Mouse (Mus musculus) urinary bladder, postnatal 36 days (tissue): ENCODE measurements around the gene Serhl.
"Not testable (repeated sequence)": the region's sequence is repeated elsewhere in the genome, so short reads cannot be mapped to it uniquely, and the experiment has no call there.

ENCODE experiments used
- DNase-seq, 2 experiments: peaks; one replicate each; pipeline ENCODE4 v3.0.0; 2022; ENCODE audit warnings: low spot score in 2 of 2, mixed read lengths in 1 of 2

Gene Serhl

DNA sequence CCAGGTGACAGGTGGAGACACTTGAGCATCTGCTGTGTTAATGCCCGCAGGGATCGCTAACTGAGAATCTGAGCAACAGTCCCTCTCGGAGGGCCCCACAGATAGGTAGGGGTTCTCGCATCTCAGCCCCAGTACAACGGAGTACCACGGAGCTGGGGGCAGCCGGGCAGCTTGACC lies at the start of gene Serhl:
Gene Serhl, plus strand, starts transcription at position 78 of the 177 bp plus-strand sequence.
- DNase-seq = no peak

DNA sequence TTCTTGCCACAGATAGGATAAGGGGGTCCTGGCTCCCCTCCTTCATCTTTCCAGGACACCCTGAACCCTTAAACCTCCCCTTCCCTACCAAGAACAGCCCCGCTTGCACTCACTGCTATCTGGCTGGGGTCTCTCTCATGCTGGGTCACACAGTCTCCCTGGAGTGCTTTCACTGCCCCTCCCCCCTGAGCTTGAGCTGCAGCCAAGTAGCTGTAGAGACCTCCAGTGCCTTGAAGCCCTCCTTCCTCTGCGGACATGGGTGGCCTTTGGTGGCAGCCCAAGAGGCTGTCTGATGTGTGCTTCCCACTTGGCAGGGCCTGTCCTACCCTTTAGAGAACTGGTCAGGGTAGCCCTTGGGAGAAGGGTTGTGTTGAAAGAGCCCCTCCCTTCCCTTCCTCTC lies 49.1 kb upstream of the Serhl start:
- no peak for DNase-seq

DNA sequence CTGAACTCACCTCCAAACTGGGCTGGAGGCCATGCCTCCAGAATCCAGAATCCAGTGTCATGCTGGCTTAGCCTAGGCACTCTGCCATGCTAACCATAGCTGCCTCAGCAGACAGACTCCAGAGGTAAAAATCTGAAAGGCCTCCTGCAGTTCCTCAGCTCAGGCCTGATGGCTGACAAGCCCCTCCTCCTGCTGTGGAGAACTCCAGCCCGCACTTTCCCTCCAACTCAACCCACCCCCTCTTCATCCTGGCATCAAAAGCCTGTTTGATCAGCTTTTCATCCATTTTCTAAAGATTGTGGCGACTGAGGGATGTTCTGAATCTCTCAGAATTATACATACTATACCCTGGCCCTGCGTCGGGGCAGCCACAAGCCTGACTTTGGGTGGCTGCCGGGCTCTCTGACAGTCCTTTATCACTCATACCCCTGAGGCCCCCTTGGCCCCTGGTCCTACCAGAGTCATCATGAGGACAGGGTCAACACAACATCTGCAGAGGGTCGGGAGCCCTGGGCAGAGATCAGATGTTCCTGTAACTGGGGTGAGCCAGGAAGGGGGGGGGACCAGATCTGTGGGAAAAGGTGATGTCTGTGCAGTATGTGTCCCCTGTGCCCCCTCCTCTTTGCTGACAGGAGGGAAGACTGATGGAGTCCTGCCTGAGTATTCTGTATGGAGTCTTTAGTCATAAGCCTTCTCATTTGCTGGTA lies 46.5 kb upstream of the Serhl start:
- no peak for DNase-seq

DNA sequence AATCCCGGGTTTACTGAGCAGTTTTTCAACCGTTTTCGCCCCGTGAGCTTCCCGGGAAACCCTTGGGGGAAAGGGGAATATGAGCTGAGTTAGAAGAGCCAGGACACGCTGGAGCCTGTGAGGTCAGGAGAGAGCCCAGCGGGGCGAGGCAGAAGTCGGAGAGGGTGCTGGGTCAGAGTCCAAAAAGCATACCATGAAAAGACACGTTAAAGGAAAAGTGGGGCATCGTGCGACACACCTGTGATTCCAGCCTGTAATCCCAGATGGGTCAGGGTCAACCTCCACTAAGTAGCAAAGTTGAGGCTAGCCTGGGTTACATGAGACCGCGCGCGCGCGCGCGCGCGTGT lies 46.0 kb upstream of the Serhl start:
- no peak for DNase-seq

DNA sequence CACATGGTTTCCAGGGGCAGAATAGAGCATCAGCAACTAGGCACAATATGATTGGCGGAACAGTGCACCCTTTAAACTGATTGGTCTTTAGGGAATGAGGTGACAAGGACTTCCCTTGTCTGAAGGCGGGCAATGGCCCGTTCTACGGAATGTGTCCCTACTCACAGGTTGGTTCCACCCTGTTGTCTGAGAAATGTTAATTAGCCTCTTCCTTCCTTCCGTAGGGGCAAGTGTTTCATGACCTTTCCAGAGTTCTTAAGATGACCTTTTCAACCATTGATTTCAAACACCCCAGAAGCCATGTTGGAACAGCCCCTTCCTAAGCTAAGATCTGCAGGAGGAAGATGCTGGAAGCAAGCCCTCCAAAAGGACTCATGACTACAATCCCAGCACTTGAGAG lies 43.7 kb upstream of the Serhl start:
- DNase-seq = not testable (repeated sequence)

DNA sequence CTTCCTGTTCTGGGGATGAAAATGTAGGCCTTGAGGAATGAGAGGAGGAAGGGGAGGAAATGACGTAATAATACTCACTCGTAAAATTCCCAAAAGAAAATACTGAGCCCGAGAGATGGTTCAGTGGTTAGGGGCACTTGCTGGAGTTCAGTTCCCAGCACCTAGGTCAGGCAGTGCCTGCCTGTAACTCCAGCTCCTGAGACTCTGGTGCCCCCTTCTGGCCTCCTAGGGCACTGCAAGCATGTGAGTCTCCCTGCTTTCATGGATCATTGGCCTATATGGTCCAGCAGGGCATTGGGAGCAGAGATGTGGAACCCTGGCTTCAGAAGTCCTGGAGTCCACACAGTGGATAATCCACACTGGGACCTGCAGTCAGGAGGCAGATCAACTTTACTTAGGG lies 43.0 kb upstream of the Serhl start:
- no peak for DNase-seq

DNA sequence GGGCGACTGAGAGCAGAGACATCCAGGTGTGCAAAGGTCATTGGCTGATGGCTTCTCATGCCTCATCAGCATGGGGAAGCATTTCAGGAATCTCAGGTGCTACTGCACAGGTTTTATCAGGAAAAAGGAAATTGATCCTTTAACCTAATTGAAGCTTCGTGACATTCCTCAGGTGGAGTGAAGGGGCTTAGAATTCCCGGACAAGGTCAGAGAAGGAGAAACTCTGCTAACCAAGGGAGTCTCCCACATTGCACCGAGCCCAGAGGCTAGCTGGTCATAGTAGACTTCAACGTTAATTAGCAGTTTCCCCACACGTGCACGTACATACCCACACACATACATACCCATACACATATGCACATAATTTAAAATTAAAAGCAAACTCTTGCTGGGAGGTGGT lies 42.6 kb upstream of the Serhl start:
- no peak for DNase-seq

DNA sequence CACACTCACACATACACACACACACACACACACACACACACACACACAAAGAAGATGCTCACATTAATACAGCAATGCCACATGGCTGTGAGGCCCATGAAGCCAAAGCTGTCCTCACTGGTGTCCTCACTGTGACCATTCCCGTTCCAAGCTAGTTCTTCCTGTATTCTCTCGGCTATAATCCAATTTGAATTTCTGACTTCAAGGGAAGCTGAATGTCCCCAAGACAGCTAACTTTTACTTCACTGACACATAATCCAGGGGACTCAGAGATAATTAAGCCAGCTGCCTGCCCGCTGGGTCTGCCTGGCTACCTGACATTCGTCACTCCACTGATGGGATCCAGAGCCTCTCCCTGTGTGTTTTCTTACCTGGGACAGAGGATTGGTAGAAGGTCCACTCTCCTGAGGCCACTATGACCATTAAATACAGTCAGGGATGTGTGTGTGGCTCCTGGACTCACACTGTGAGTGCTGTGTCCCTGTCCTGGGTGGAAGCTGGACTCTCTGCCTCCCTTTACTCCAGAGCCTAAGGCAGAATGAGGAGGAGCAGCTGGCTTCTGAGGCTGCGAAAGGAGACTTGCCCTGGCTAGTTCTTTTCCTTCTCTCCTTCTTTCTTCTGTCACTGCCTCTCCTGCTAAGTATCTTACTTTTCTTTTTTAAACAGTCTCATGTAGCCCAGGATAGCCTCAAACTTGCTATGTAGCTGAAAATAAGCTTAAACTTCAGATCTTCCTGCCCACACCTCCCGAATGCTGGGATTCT lies 36.8 kb upstream of the Serhl start:
- no peak for DNase-seq

DNA sequence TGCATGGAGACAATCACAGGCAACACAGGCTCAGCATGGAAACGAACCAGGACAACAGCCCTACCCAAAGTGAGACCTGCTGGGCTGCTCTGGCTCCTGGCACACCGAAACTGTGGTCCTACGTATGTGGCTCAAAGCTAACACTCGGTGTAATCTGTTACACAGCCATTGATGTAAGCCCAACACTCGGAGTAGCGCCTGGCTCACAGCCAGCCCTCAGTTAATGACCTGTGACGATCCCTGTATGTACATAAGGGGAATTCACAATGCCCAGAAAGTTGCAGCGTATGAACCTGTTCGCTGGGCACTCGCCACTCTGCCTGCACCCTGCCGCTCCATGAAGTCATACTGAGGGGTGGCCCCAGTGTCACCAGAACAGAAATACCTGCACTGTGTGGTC lies 36.0 kb upstream of the Serhl start:
- DNase-seq = no peak

DNA sequence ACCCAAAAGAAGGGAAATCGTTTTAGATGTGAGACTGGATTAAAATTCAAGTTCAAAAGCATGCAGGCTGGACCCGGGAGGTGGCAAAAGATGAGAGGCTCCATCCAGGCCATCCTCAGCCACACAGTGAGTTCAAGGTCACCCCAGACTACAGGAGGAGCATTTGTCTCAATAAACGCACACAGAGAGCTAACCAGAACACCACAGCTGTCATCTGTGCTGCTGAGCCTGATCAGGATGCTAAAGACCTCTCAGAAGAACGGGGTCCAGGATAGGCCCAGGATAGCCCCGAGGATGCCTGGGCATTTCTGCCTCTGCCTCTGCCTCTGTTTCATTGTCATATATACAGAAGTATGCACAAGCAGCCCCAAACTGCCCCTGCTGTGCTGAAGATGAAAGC lies 33.7 kb upstream of the Serhl start:
- no peak for DNase-seq

DNA sequence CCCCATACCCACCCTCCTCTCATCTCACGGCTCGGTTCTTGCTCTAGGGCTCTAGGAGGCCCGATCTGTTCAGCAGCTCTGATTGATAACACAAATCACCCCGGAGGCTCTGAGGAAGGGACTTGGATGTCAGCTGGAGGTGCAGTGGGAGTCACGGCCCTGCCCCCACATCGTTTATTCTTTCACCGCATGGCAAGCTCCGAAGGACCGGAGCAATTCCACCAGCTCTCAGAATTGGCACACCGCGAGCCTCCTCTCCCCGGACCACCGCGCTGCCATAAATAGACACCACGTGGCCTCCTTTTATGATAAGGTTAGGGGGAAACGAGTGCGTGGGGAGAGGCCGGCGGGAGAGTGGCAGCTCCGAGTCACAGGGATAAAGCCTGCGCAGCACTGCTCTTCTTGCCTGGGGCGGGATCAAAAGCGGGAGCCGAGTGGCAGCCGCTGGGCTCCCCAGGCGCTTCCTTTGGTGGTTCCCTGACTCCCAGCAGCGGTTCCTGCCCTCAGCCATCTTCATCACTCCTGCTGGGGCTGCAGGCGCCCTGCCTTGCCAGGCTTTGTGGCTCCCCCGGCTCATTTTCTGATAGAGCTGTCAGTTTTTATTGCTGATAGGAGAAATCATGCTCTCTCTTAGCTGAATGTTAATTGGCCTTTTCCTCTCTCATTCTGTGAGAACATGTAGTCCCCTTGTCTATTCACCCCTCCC lies 32.8 kb upstream of the Serhl start:
- no peak for DNase-seq

DNA sequence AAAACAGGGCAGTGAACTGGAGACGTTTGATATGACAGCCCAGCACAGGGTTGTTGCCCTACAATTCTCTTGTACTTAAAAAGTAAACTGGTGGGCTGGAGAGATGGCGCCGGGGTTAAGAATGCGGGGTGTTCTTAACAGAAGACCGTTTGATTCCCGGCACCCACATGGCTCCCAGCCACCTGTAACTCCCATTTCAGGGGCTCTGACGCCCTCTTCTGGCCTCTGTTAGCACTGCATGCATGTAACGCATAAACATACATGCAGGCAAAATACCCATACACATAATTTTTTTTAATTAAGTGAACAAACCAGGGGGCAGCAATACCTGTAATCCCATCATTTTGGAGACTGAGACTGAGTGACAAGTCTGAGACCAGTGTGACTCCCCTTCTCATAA lies 31.8 kb upstream of the Serhl start:
- no peak for DNase-seq

DNA sequence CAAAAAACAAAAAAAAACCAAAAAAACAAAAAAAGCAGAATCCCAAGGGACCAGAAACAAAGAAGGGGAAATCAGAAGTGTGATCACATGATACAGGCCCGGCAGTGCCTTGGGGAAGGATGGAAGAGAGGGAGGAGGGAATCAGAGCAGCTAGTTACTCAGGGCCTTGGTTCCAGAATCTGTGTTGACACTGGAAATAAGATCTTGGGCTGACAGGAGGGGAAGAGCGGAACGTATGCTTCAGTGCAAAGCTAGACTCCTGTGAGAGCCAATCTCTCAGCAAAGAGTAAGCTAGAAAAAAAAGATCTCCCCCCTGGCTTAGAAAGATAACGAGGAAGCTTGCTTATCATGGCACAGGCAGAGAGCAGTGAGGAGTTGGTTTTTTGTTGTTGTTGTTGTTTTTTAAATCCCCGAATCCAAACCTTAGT lies 30.1 kb upstream of the Serhl start:
- DNase-seq = no peak

DNA sequence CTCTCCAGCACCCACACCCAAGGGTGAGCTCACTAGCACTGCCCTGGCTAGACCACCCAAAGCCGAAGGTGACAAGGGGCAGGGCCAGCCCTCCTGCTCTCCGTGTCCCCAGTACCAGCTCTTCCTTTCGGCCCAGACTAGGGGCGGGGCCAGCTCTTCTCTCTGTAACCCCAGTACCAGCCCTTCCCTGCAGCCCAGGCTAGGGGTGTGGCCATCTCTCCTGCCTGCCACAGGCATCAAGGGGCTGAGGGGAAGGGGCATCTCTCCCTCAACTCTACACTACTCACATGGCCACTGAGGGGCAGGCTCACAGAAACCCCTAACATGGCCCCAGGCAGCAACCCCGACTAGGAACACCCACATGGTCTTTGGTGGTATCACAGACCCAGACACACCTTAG lies 27.6 kb upstream of the Serhl start:
- no peak for DNase-seq

DNA sequence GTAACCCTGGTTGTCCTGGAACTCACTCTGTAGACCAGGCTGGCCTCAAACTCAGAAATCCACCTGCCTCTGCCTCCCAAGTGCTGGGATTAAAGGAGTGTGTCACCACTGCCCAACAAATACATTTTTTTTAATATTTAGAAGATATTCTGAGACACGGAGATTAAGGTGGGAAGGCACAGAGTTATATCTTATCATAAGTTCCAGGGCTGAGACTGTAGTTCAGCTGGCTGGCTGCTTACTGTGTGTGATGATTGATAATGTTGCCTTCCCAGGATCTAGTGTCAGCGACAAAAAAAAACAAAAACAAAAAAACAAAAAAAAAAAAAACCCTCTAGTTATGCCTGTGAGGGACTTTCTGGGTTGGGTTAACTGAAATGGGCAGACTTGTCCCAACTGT lies 26.7 kb upstream of the Serhl start:
- not testable (repeated sequence) for DNase-seq

DNA sequence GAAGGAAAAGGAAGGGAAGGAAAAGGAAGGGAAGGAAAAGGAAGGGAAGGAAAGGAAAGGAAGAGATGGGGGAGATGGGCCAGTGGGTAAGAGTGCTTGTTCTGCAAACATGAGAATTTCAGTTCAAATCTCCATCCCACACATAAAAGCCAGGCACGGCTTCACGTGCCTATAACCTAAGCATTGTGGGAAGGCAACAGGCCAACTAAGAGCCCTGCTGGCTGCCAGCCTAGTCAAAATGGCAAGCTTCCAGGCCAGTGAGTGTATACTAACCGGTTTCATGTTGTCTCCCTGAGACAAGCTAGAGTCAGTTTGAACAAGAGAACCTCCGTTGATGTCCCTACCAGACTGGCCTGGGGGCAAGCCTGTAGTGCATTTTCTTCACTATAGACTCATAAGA lies 23.8 kb upstream of the Serhl start:
- DNase-seq = peak in 1 of 2 experiments; percentile 54

DNA sequence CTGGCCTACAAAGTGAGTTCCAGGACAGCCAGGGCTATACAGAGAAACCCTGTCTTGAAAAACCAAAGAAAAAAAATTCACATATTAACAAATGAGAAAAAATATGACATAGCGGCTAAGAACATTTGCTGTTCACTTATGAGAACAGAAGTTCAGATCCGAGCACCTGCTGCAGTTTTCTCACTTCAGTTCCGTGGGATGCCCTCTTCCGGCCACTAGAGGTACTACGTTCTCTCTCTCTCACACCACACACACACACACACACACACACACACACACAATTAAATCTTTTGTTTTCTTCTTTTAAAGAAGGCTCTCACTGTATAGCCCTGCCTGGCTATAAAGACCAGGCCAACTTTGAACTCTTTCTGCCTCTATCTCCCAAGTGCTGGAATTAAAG lies 21.0 kb upstream of the Serhl start:
- no peak for DNase-seq

DNA sequence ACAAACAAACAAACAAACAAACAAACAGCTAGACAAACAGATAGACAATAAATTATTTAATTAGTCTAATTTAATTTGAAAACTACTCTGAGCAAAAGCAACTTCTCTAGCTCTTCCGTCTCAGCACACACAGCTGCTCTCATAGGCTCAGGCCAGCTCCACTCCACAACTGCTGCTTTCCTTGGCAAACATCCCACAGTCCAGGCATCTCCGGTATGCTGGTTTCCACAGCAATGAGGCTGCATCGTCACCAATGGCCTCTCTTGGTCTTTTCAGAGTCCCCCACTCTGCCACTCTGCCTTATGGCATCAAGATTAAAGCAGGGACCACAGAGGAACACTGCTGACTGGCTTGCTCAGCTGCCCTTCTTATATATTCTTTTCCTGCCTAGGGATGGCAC lies 18.4 kb upstream of the Serhl start:
- no peak for DNase-seq

DNA sequence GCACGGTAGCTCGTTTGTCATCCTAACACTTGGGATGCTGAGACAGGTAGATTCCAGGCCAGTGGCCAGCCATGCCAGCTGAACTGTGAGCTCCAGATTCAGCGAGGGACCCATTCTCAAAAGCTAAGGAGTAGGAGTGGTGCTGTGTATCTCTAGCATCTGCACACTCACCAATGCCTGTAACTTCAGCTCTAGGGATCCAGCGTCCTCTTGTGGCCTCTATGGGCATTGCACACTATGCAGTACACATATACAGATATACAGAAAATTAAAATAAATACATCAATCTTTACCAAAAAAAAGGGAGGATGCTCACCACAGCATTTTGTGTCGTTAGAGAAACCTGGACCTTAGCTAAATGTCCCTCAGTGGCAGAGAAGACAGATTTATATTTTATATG lies 17.6 kb upstream of the Serhl start:
- DNase-seq = no peak

DNA sequence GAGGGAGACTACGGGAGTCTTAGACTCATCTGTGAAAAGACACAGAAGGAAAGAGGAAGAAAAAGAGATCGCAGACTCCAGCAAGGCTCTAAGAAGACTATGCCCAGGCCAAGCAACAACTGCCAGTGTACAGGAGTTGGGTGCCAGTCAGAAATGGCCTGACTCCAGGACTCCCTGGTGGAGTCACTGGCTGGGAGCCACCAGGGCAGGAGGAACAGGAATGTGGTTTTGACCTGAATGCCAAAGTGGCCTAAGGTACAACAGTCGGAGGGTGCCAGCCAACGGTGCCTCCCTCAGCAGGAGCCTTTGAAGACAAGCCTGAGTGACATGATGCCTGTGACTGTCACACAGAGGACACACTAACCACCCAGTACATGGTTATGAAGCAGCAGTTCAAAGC lies 15.1 kb upstream of the Serhl start:
- DNase-seq = no peak

DNA sequence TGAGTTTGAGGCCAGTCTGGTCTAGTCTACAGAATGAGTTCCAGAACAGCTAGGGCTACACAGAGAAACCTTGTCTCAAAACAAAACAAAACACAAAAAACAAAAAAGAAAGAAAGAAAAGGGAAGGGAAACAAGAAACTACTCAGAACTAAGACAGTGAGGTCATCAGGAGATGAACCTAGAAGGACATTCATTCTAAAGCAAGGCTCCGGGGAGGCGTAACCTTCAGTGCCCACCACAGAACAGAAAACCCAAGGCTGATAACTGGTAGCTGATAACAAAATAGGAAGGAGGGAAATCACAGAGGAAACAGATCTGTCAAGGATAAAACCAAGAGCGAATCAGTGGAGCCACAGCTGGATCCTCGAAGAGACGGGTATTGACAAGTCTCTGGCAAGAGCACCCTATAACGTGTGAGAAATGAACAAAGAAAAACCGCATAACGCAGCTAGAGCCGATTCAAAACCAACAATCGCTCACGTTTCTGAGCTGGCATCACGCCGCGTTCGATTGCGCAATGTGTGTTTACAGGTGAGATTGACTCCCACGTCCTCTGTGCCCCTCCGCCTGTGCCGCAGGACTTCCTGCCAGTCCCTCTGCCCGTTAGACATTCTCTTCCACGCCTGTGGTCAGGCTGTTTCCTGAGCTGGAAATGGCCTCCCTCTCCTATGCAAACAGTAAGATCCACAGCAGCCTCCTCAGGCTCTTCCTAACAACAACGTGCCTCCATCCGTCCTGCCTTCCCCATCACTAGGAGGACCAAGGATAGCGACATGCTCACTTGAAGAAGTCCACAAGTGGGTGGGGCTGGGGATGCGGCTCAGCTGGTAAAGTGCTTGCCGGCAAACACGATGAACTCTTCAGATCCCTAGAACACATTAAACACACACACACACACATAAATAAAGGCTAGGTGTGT lies 13.4 kb upstream of the Serhl start:
- DNase-seq = peak; percentile 21 to 22

DNA sequence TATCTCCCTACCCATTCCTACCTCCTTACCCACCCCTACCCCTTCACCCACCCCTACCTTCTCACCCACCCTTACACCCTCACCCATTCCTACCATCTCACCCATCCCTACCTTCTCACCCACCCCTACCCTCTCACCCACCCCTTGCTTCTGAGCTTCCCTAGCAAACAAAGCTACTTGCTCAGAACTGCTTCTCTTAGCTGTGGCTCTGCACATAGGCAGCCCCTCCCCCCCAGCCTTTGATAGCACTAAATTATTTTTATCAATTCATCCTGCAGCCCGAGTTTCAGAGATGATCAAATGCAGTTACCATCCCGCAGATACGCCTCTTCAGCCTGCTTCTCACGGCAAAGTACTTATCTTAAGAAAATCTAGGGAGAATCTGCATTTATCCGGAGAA lies 5.8 kb upstream of the Serhl start:
- DNase-seq = no peak
